In genomic region chr1:149758092-149758782, GRCm38 (mm10) we compare ENCODE assay signal across 9 mouse cellular contexts.
DNase-seq lines count a peak whose midpoint lies in the region; ATAC-seq lines count a peak whose summit lies in the region.
"Had no signal": no experiment of that assay in that cellular context is flagged by ENCODE, and none has a peak within 500 bp of the region (broad histone marks: within the 10 kb centered on the region; RNA-seq: fewer than 3 reads in every experiment).

No protein-coding gene starts in this region.

- ATAC-seq in hindbrain, embryonic 12.5 days (ENCODE audit: low FRiP score), result no peak; the same call in 1 of the 2 replicates
- peak; percentile 65; the same call in 1 of the 2 replicates for ATAC-seq in hindbrain, embryonic 13.5 days (ENCODE audit: low FRiP score)

- H3K36me3 ChIP-seq in hindbrain, embryonic 10.5 days, result no peaks in the 10 kb centered on the region
- no peaks in the 10 kb centered on the region for H3K36me3 ChIP-seq in hindbrain, embryonic 12.5 days
- no peaks in the 10 kb centered on the region for H3K36me3 ChIP-seq in hindbrain, embryonic 13.5 days
- H3K36me3 ChIP-seq: limb, embryonic 12.5 days had no signal

- H3K4me1 ChIP-seq in hindbrain, embryonic 10.5 days (replicated peaks), result no peaks in the 10 kb centered on the region
- H3K4me1 ChIP-seq in hindbrain, embryonic 12.5 days, result no peaks in the 10 kb centered on the region
- no peaks in the 10 kb centered on the region for H3K4me1 ChIP-seq in hindbrain, embryonic 13.5 days (replicated peaks)
- H3K4me1 ChIP-seq: limb, embryonic 12.5 days had no signal

- H3K4me3 ChIP-seq in hindbrain, embryonic 10.5 days, result no peak overlapping the region
- H3K4me3 ChIP-seq in hindbrain, embryonic 12.5 days, result no peak overlapping the region
- H3K4me3 ChIP-seq in hindbrain, embryonic 13.5 days, result no peak overlapping the region
- H3K4me3 ChIP-seq: limb, embryonic 12.5 days had no signal

- no peak overlapping the region for H3K4me2 ChIP-seq in hindbrain, embryonic 12.5 days (replicated peaks)
- no peak overlapping the region for H3K4me2 ChIP-seq in hindbrain, embryonic 13.5 days
- H3K4me2 ChIP-seq: limb, embryonic 12.5 days had no signal

- H3K27ac ChIP-seq in hindbrain, embryonic 10.5 days, result no peak overlapping the region
- no peak overlapping the region for H3K27ac ChIP-seq in hindbrain, embryonic 12.5 days
- no peak overlapping the region for H3K27ac ChIP-seq in hindbrain, embryonic 13.5 days
- H3K27ac ChIP-seq: limb, embryonic 12.5 days had no signal

- 84% methylated on average over 1 of the region's 1 CpGs for WGBS in hindbrain, embryonic 10.5 days
- 87% methylated on average over 1 of the region's 1 CpGs for WGBS in hindbrain, embryonic 12.5 days
- WGBS in hindbrain, embryonic 13.5 days, result 93% methylated on average over 1 of the region's 1 CpGs

- DNase-seq in hindbrain, embryonic 10.5 days (ENCODE audit: low spot score), result peak; percentile 2
- peak; percentile 5 for DNase-seq in CD4-positive helper T cell, adult 2 months (ENCODE audit: low read depth, low spot score)
- peak; percentile 16 for DNase-seq in c-Kit-positive CD71-positive TER-119-positive erythroid progenitor cells, embryonic 14.5 days (ENCODE audit: low spot score)
- peak; percentile 4 for DNase-seq in naive thymus-derived CD4-positive, alpha-beta T cell, adult 2 months (ENCODE audit: low read depth)
- no peak for DNase-seq in gastrocnemius, postnatal 10 days
- no peak for DNase-seq in layer of hippocampus, adult 9-11 months

- H3K27me3 ChIP-seq in hindbrain, embryonic 10.5 days (ENCODE audit: insufficient read depth, poor library complexity, severe bottlenecking), result no peaks in the 10 kb centered on the region
- no peaks in the 10 kb centered on the region for H3K27me3 ChIP-seq in hindbrain, embryonic 12.5 days
- H3K27me3 ChIP-seq in hindbrain, embryonic 13.5 days, result no peaks in the 10 kb centered on the region
- H3K27me3 ChIP-seq: limb, embryonic 12.5 days had no signal

- H3K9me3 ChIP-seq in hindbrain, embryonic 10.5 days, result no peaks in the 10 kb centered on the region
- no peaks in the 10 kb centered on the region for H3K9me3 ChIP-seq in hindbrain, embryonic 12.5 days (replicated peaks)
- no peaks in the 10 kb centered on the region for H3K9me3 ChIP-seq in hindbrain, embryonic 13.5 days
- H3K9me3 ChIP-seq: limb, embryonic 12.5 days had no signal

- H3K9ac ChIP-seq in hindbrain, embryonic 12.5 days, result no peak overlapping the region
- no peak overlapping the region for H3K9ac ChIP-seq in hindbrain, embryonic 13.5 days
- H3K9ac ChIP-seq: limb, embryonic 12.5 days had no signal

Comparison
In these comparisons a context has a peak if more than half of its experiments do, and no peak if none do; other contexts are left out.
1. DNase-seq: peak in hindbrain, embryonic 10.5 days (single experiment), CD4-positive helper T cell, adult 2 months (single experiment), c-Kit-positive CD71-positive TER-119-positive erythroid progenitor cells, embryonic 14.5 days (single experiment) and naive thymus-derived CD4-positive, alpha-beta T cell, adult 2 months (single experiment); none in gastrocnemius, postnatal 10 days (single experiment) and layer of hippocampus, adult 9-11 months (single experiment).